ENCODE assay signal across 7 mouse cellular contexts in genomic region chr6:30739177-30739747, GRCm38 (mm10). TPM values are rescaled to one million over a fixed set of nuclear protein-coding genes. Genes with fewer than 3 reads are reported as not detected.
A peak's percentile ranks its signal among the peaks of the same experiment; 100 is the strongest.
DNase-seq lines count a peak whose midpoint lies in the region; ATAC-seq lines count a peak whose summit lies in the region.

No protein-coding gene starts in this region.

- peak overlapping the region; percentile 16; the same call in 1 of the 2 replicates for H3K27ac ChIP-seq in embryonic facial prominence, embryonic 11.5 days (replicated peaks; ENCODE audit: low read depth, low read length)
- peak overlapping the region; percentile 82; the same call in 1 of the 2 replicates for H3K27ac ChIP-seq in hindbrain, embryonic 12.5 days
- H3K27ac ChIP-seq in liver, embryonic 12.5 days = 0 out of 2 replicates have a peak overlapping the region, but pooled peaks have one; percentile 30

- H3K36me3 ChIP-seq in embryonic facial prominence, embryonic 11.5 days (replicated peaks; ENCODE audit: control insufficient read depth, insufficient read depth, low read depth, low read length) = peaks cover 4% of the 10 kb centered on the region
- peaks cover 24% of the 10 kb centered on the region for H3K36me3 ChIP-seq in hindbrain, embryonic 12.5 days
- H3K36me3 ChIP-seq in liver, embryonic 12.5 days = peaks cover 13% of the 10 kb centered on the region

- peaks cover 8% of the 10 kb centered on the region for H3K9me3 ChIP-seq in embryonic facial prominence, embryonic 11.5 days (replicated peaks; ENCODE audit: control insufficient read depth, low read length)
- H3K9me3 ChIP-seq in hindbrain, embryonic 12.5 days (replicated peaks) = peaks cover 41% of the 10 kb centered on the region
- peaks cover 32% of the 10 kb centered on the region for H3K9me3 ChIP-seq in liver, embryonic 12.5 days (replicated peaks)

- no peak for ATAC-seq in embryonic facial prominence, embryonic 11.5 days (replicated peaks; ENCODE audit: insufficient number of reproducible peaks, low FRiP score, low TSS enrichment, low read depth)
- no peak for ATAC-seq in hindbrain, embryonic 12.5 days (ENCODE audit: low FRiP score)
- ATAC-seq in liver, embryonic 12.5 days = no peak

- peak; percentile 19 for DNase-seq in 416B (ENCODE audit: low read depth)
- peak; percentile 31 for DNase-seq in CD4-positive helper T cell, adult 2 months (ENCODE audit: low read depth, low spot score)
- DNase-seq in embryonic facial prominence, embryonic 11.5 days (ENCODE audit: low spot score) = peak; percentile 70
- peak; percentile 24 for DNase-seq in right cerebral cortex, postnatal 25 days
- no peak for DNase-seq in natural killer cell, adult 2 months (ENCODE audit: low spot score in 2 of 2)

- H3K4me2 ChIP-seq in embryonic facial prominence, embryonic 11.5 days (ENCODE audit: low read depth, low read length) = peak overlapping the region; percentile 42
- H3K4me2 ChIP-seq in hindbrain, embryonic 12.5 days (replicated peaks) = peak overlapping the region; percentile 50
- H3K4me2 ChIP-seq in liver, embryonic 12.5 days = peak overlapping the region; percentile 59; the same call in 1 of the 2 replicates

- H3K27me3 ChIP-seq in embryonic facial prominence, embryonic 11.5 days (ENCODE audit: control insufficient read depth, insufficient read depth, low read length) = no peaks in the 10 kb centered on the region
- no peaks in the 10 kb centered on the region for H3K27me3 ChIP-seq in hindbrain, embryonic 12.5 days
- peaks cover 61% of the 10 kb centered on the region for H3K27me3 ChIP-seq in liver, embryonic 12.5 days (replicated peaks)

- WGBS in embryonic facial prominence, embryonic 11.5 days = 48% methylated on average over 10 of the region's 10 CpGs
- 50% methylated on average over 10 of the region's 10 CpGs for WGBS in hindbrain, embryonic 12.5 days
- 54% methylated on average over 10 of the region's 10 CpGs for WGBS in liver, embryonic 12.5 days (ENCODE audit: insufficient replicate concordance)

- peak overlapping the region; percentile 56 for H3K4me3 ChIP-seq in embryonic facial prominence, embryonic 11.5 days (ENCODE audit: low read depth, low read length)
- H3K4me3 ChIP-seq in hindbrain, embryonic 12.5 days = peak overlapping the region; percentile 50
- H3K4me3 ChIP-seq in liver, embryonic 12.5 days = peak overlapping the region; percentile 47

- H3K9ac ChIP-seq in embryonic facial prominence, embryonic 11.5 days (replicated peaks; ENCODE audit: low read length) = peak overlapping the region; percentile 78
- H3K9ac ChIP-seq in hindbrain, embryonic 12.5 days = peak overlapping the region; percentile 68
- no peak overlapping the region; the same call in 1 of the 2 replicates for H3K9ac ChIP-seq in liver, embryonic 12.5 days

- no peaks in the 10 kb centered on the region for H3K4me1 ChIP-seq in embryonic facial prominence, embryonic 11.5 days (ENCODE audit: control insufficient read depth, insufficient read depth, low read length)
- peaks cover 9% of the 10 kb centered on the region for H3K4me1 ChIP-seq in hindbrain, embryonic 12.5 days
- H3K4me1 ChIP-seq in liver, embryonic 12.5 days = 0 out of 2 replicates have a peak, but pooled peaks cover 5% of the 10 kb centered on the region

RNA-seq across cellular contexts. Expression of gene Mest, which starts 15.9 kb away (rescaled TPM):
- polyA plus RNA-seq in embryonic facial prominence, embryonic 11.5 days (2014; fragmentation: Nextera tagmentation; extraction: Ambion mirVana) = 1,816 and 1,902 TPM in 2 replicates
- polyA plus RNA-seq in hindbrain, embryonic 12.5 days (2016; fragmentation: Nextera tagmentation; extraction: Ambion mirVana) = 763 and 927 TPM in 2 replicates
- 372 and 384 TPM in 2 replicates for polyA plus RNA-seq in liver, embryonic 12.5 days (2016; fragmentation: Nextera tagmentation; extraction: Ambion mirVana)

RNA-seq across cellular contexts. Expression of gene Cep41, which starts 45.7 kb away (rescaled TPM):
- polyA plus RNA-seq in embryonic facial prominence, embryonic 11.5 days (2014; fragmentation: Nextera tagmentation; extraction: Ambion mirVana) = 23.7 and 28.1 TPM in 2 replicates
- 20.5 and 21.9 TPM in 2 replicates for polyA plus RNA-seq in hindbrain, embryonic 12.5 days (2016; fragmentation: Nextera tagmentation; extraction: Ambion mirVana)
- 5.6 and 6.1 TPM in 2 replicates for polyA plus RNA-seq in liver, embryonic 12.5 days (2016; fragmentation: Nextera tagmentation; extraction: Ambion mirVana)

Comparison
In these comparisons a context has a peak if more than half of its experiments do, and no peak if none do; other contexts are left out.
1. DNase-seq: peak in 416B (single experiment), CD4-positive helper T cell, adult 2 months (single experiment), embryonic facial prominence, embryonic 11.5 days (single experiment) and right cerebral cortex, postnatal 25 days (single experiment); none in natural killer cell, adult 2 months (0 of 2).
2. H3K27ac ChIP-seq: peak in every context shown above with its lines; median percentile 82 in hindbrain, embryonic 12.5 days; 30 in liver, embryonic 12.5 days; 16 in embryonic facial prominence, embryonic 11.5 days.
3. Peak in every context shown above with its lines, with median percentiles within 50 percentile points of each other: H3K4me2 ChIP-seq and H3K4me3 ChIP-seq.